Comparison of ENCODE assay signal across 21 mouse cellular contexts in the genomic region with DNA sequence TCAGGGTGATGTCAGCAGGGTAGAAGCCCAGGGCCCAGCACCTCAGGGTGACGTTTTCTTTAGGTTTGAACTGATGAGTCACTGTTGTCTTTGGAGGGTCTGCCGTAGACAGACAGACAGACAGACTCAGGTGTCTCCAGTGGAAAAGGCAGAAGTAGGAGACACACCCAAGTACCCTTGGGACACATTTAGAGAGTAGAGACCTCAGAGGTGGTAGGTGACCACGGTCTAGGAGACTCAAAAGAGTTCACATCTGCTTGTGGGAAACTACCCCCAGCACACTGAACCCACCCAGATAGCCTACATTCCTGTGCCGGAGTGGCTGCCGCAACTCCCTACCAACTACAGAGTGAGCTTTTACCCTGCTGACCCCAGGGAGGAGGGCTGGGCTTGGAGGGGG. TPM values are rescaled to one million over a fixed set of nuclear protein-coding genes. Genes with fewer than 3 reads are reported as not detected.
"Had no signal": no experiment of that assay in that cellular context is flagged by ENCODE, and none has a peak within 500 bp of the region (broad histone marks: within the 10 kb centered on the region; RNA-seq: fewer than 3 reads in every experiment).

No protein-coding gene starts in this region.

- H3K27me3 ChIP-seq: liver, embryonic 13.5 days; lung, embryonic 15.5 days; midbrain, embryonic 12.5 days; midbrain, embryonic 15.5 days; neural tube, embryonic 12.5 days; stomach, embryonic 15.5 days had no signal

- H3K27ac ChIP-seq: liver, embryonic 13.5 days; lung, embryonic 15.5 days; macrophage; midbrain, embryonic 12.5 days; midbrain, embryonic 15.5 days; neural tube, embryonic 12.5 days; stomach, embryonic 15.5 days; stomach, postnatal 0 days had no signal

- H3K9me3 ChIP-seq: liver, embryonic 13.5 days; lung, embryonic 15.5 days; midbrain, embryonic 12.5 days; midbrain, embryonic 15.5 days; neural tube, embryonic 12.5 days; stomach, embryonic 15.5 days had no signal

- H3K9ac ChIP-seq: liver, embryonic 13.5 days; lung, embryonic 15.5 days; midbrain, embryonic 12.5 days; midbrain, embryonic 15.5 days; neural tube, embryonic 12.5 days; stomach, embryonic 15.5 days had no signal

- H3K4me1 ChIP-seq: lung, embryonic 15.5 days; midbrain, embryonic 12.5 days; midbrain, embryonic 15.5 days; neural tube, embryonic 12.5 days; stomach, embryonic 15.5 days had no signal

- H3K4me2 ChIP-seq: liver, embryonic 13.5 days; lung, embryonic 15.5 days; midbrain, embryonic 12.5 days; midbrain, embryonic 15.5 days; neural tube, embryonic 12.5 days; stomach, embryonic 15.5 days had no signal

- H3K4me3 ChIP-seq: liver, embryonic 13.5 days; lung, embryonic 15.5 days; midbrain, embryonic 12.5 days; midbrain, embryonic 15.5 days; neural tube, embryonic 12.5 days; stomach, embryonic 15.5 days had no signal

- DNase-seq: liver, embryonic 13.5 days; lung, adult 2 months; lung, postnatal 14 days; lung, postnatal 36 days; right cerebral cortex, postnatal 14 days; thymus, adult 2 months; thymus, postnatal 25 days; thymus, postnatal 4 days had no signal

- ATAC-seq: lung, postnatal 0 days; midbrain, embryonic 15.5 days had no signal

RNA-seq across cellular contexts. Expression of a gene that starts 27.8 kb away (rescaled TPM):
- polyA plus RNA-seq: liver, embryonic 13.5 days; liver, embryonic 16.5 days; lung, adult 2 months; lung, embryonic 15.5 days; lung, postnatal 0 days; macrophage; midbrain, embryonic 12.5 days; midbrain, embryonic 15.5 days; midbrain, postnatal 0 days; neural tube, embryonic 12.5 days; neural tube, embryonic 14.5 days; stomach, postnatal 0 days; testis, adult 2 months; urinary bladder, adult 2 months had no signal
